Mouse (Mus musculus) cerebral cortex, adult 2 months (tissue): Measurements from ENCODE around the gene Ddx42.

Experiments used
- WGBS: fragments of 180-500 bp; shearing (Covaris S2); methylation state at CpG from one replicate; pipeline ENCODE4 v1.1.7; 2018; 5-methylcytosine and 5-hydroxymethylcytosine counted together

The Ddx42 gene

GRCm38 (mm10) chr11:106201337-106202122, 15.2 kb upstream of the Ddx42 start:
- WGBS = 91% methylated on average over 19 of the region's 19 CpGs

- WGBS = 81% methylated on average over 5 of the region's 5 CpGs
These were observed 14.6 kb upstream of the Ddx42 start, which contains the start of gene Strada for GRCm38 (mm10) chr11:106202123-106202465. Strada (minus strand) TSS chr11:106202168.

GRCm38 (mm10) chr11:106212771-106213170, 4.0 kb upstream of the Ddx42 start:
- 69% methylated on average over 8 of the region's 8 CpGs for WGBS

- 87% methylated on average over 5 of the region's 5 CpGs for WGBS
These were observed 1.9 kb upstream of the Ddx42 start for GRCm38 (mm10) chr11:106214856-106215255.

GRCm38 (mm10) chr11:106215450-106215859, 1.3 kb upstream of the Ddx42 start:
- WGBS = 14% methylated on average over 7 of the region's 7 CpGs

- under 1% methylated on average over 46 of the region's 46 CpGs for WGBS
These were observed 598 bp upstream of the Ddx42 start, which contains the start of gene Ccdc47 for GRCm38 (mm10) chr11:106215927-106216729. Ccdc47 (minus strand) TSS chr11:106216344.

DNA sequence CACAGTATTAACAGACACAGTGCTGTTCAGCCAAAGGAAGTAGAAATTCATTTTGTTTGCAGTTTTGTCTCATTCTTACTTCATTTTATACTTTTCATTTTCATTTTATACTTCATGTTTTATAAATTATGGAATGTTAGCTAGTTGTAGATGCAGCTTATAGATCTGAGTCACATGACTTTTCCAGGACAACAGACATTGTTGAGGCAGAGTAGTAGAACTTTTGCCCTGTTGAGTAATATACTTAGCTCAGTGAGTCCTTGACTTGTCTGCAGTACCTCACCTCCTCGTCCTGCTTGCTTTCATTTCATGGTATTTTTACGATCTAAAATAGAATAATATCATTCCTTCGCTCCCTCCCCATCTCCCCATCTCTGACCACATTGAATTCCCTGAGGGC, 3.9 kb downstream of the Ddx42 start:
- WGBS = 85% methylated on average over 3 of the region's 3 CpGs

GRCm38 (mm10) chr11:106233978-106234377, 17.3 kb downstream of the Ddx42 start:
- WGBS = 78% methylated on average over 8 of the region's 8 CpGs

DNA sequence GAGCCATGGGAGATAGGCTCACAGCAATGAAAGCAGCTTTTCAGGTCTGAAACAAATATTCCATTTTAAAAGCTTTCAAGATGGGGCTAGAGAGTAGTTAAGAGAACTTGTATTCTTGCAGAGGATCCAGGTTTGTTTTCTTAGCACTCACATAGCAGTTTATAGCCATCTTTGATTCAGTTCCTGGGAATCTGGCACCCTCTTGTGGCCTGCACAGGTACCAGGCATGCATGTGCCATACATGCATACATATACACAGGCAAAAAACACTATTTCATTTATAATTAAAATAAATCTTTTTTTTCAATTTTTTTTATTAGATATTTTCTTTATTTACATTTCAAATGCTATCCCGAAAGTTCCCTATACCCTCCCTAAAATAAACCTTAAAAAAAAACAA, 30.1 kb downstream of the Ddx42 start:
- WGBS = 92% methylated on average over 1 of the region's 1 CpGs

DNA sequence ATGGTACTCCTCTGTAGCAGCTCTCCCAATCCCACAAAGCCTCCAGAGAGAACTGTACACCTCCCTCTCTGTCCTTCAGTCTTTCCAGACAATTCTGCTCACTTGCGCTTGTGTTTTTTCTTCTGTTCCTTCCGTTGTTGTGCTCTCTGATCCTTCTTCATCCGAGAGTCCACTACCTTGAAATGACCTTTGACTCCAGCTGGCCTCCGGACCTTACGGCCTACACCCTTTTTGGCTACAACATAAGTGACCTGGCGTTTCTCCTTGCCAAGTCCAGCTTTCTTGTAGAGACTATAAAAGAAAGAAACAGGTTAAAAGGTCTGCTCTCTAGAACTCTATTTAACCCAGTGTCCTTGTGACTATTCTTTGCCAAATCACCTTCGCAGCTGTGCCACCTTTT, 32.6 kb downstream of the Ddx42 start:
- 88% methylated on average over 7 of the region's 7 CpGs for WGBS

- 14% methylated on average over 2 of the region's 2 CpGs for WGBS
These were observed 38.0 kb downstream of the Ddx42 start for GRCm38 (mm10) chr11:106254767-106255166.

DNA sequence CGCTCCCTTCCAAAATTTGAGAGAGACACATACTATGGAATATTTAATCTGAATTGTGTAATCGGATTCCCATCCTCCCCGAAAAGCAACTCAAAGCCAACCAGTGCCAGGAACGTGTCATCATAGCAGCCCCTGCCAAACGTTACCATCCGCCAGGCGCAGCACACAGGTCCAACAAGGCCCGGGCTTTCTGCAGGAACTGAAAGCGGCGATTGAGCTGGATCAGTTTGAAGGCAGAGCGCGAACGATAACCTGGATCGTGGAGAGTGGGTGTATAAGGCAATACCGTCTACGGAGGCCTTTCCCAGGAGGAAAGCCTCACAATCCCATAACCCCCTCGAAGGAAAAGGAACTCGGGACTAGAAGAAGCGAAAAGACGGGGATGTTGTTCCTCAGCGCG, 38.4 kb downstream of the Ddx42 start:
- WGBS = under 1% methylated on average over 22 of the region's 22 CpGs

- WGBS = under 1% methylated on average over 42 of the region's 42 CpGs
These were observed 39.1 kb downstream of the Ddx42 start, which contains the start of the genes Ftsj3 and Psmc5 for GRCm38 (mm10) chr11:106255685-106256451. Ftsj3 (minus strand) TSS chr11:106256079. Psmc5 (plus strand) TSS chr11:106256154.

- 55% methylated on average over 5 of the region's 5 CpGs for WGBS
These were observed 40.0 kb downstream of the Ddx42 start for GRCm38 (mm10) chr11:106256775-106257174.

DNA sequence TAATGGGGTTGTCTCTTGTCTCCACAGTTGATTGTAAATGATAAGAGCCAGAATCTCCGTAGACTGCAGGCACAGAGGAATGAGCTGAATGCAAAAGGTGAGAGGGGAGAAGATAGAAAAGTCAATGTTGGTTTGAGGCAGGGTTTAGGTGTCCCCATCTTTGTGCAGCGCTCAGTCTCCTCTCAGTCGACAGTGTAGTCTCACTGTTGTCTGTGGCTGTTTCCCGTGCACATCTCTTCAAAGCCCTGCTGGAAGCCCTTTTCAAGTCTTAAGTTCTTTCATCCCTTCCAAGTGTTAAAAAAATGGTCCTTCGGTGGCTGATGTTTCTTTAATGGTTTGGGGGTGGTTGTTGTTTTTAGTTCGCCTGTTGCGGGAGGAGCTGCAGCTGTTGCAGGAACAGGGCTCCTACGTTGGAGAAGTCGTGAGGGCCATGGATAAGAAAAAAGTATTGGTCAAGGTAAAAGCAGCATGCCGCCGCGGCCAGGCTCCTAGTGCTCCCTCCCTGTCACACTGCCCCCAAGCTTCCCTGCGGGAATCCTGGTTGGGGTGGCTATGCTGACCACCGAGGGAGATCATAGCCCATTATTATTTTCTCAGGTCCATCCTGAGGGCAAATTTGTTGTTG, 44.2 kb downstream of the Ddx42 start:
- 49% methylated on average over 14 of the region's 14 CpGs for WGBS

GRCm38 (mm10) chr11:106263963-106264362, 47.2 kb downstream of the Ddx42 start:
- WGBS = 81% methylated on average over 9 of the region's 9 CpGs

- 91% methylated on average over 15 of the region's 15 CpGs for WGBS
These were observed 48.3 kb downstream of the Ddx42 start for GRCm38 (mm10) chr11:106264988-106265387.

DNA sequence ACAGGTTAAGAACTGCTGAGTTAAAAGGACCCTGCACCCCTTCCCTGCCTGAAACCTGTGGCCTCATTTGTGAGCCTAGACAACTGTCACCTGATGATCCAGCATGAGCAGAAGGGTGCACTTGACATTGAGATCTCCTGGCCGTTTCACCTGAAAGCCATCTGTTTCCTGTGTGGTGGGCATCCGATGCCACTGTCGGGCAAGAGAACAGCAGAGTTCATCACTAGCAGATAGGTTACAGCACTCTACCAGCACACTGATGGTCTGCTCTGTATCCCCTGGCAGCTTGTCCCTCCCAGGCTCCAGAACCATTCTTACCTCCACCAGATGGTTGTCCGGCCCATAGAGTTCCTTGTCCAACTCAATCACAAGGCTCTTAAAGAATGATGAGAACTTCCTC, 48.8 kb downstream of the Ddx42 start:
- WGBS = 91% methylated on average over 4 of the region's 4 CpGs

- 89% methylated on average over 10 of the region's 10 CpGs for WGBS
These were observed 49.7 kb downstream of the Ddx42 start for GRCm38 (mm10) chr11:106266431-106266830.

DNA sequence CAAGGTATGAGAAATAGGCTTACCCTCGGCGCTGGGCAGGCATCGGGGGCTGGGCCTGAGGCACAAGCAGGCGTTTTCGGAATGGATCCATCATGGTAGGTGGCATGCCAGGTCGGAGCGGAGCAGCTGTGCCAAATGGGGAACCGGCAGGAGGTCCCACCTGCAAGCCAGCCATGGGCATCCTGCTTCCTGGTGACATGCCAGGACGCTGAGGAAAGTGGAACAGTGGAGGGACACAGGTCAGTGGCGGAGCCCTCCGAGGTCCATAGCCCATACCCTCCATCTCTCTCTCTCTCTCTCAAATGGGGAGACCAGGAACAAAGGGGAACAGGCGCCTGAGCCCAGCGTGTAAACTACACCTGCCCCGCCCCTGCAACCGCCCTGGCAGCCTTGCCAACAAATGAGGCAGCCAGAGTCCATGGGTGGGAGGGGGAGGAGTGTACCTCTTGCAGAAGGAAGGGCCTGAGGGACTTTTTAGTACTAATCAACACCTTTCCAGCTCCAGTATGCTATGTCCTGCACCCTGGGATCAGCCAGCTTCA, 50.7 kb downstream of the Ddx42 start:
- WGBS = 59% methylated on average over 15 of the region's 15 CpGs

DNA sequence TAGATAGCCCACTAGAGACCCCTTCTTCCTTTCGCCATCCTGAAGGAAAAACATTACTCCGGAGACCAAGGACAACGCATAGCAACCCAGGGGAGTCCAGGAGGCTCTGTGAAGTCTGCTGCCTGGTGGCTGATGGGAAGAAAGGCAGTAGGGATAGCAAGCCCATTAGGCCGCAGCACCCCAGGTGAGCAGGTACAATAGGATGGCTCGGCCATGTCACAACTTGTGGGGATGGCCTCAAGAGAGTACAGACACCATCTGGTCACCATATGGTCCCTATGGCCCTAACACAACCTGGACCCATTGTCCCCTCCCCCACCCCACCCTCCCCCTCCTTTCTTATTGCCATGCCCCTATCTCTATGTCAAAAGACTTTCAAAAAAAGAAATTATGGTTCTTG, 51.1 kb downstream of the Ddx42 start:
- WGBS = 91% methylated on average over 5 of the region's 5 CpGs
